Mouse (Mus musculus) lung, adult 2 months (tissue): ENCODE measurements around the gene Taok3. TPM values are rescaled to one million over a fixed set of nuclear protein-coding genes. Genes with fewer than 3 reads are reported as not detected.
A peak's percentile ranks its signal among the peaks of the same experiment; 100 is the strongest.

ENCODE experiments used
- DNase-seq: peaks from one replicate; pipeline ENCODE4 v3.0.0; 2022
- H3K4me1 ChIP-seq: fragments of 200-500 bp; 2 replicates; pipeline ENCODE4 v1.6.1; 2011; ENCODE audit warnings: low read length; ENCODE audit not compliant: control insufficient read depth, insufficient read depth
- H3K4me3 ChIP-seq: fragments of 200-500 bp; replicated peaks from 2 replicates; pipeline ENCODE3; 2011; ENCODE audit warnings: low read depth, mild to moderate bottlenecking, control low read depth, low read length; ENCODE audit errors: extremely low read depth
- CTCF ChIP-seq: fragments of 200-500 bp; IDR thresholded peaks from 2 replicates; pipeline ENCODE4 v1.5.1; 2011; ENCODE audit warnings: mild to moderate bottlenecking, low read length, control low read depth; ENCODE audit not compliant: insufficient read depth
- POLR2A ChIP-seq: fragments of 200-500 bp; IDR thresholded peaks from 2 replicates; pipeline ENCODE4 v1.6.1; 2011; ENCODE audit warnings: low read depth, mild to moderate bottlenecking, control low read depth, low read length, borderline replicate concordance; ENCODE audit errors: extremely low read depth
- WGBS: fragments of 180-500 bp; shearing (Covaris S2); methylation state at CpG from one replicate; pipeline ENCODE4 v1.1.7; 2018; 5-methylcytosine and 5-hydroxymethylcytosine counted together
- polyA plus RNA-seq: library from polyadenylated mRNA; depleted of rRNA; stranded (reverse); fragments of >200 nt; gene quantifications from 2 replicates; pipeline ENCODE4 v1.2.3, GENCODE M21; 2012

Gene Taok3
- polyA plus RNA-seq, 1 experiment: 40.5 TPM

DNA sequence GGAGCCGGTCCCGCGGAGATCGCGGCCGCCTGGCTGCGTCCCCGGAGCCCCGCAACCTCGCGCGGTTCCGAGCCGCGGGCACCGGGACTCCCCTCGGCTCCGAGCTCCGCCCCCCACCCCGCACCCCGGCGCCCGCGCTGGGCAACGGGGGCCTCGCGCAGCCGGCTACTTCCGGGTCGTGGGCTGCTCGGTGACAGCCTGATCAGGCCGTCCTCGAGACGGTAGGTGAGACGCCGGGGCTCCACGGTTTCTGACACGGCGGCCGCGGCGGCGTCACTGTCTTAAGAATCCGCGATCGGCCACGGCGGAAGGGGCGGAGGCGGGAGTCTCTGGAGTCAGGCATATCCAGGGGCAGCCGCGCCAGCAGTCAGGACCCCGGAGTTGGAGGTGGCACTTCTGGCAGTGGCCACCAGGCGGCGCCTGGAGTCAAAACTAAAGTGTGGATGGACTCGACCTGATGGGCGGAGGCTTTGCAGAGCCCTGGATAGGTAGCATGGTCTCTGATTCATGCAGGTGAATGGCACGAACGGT lies 4.0 kb upstream of the Taok3 start, which contains the start of gene Suds3:
Gene Suds3 (minus strand): TSS at position 278 of the 531 bp plus-strand sequence.
- DNase-seq: peak; percentile 99
- H3K4me1 ChIP-seq: peaks cover 3% of the 10 kb centered on the region
- WGBS: under 1% methylated on average over 59 of the region's 59 CpGs
- peak within 1 kb of the TSS; percentile 76 for H3K4me3 ChIP-seq
- TF ChIP-seq CTCF (peak; percentile 76), POLR2A (no peak)

DNA sequence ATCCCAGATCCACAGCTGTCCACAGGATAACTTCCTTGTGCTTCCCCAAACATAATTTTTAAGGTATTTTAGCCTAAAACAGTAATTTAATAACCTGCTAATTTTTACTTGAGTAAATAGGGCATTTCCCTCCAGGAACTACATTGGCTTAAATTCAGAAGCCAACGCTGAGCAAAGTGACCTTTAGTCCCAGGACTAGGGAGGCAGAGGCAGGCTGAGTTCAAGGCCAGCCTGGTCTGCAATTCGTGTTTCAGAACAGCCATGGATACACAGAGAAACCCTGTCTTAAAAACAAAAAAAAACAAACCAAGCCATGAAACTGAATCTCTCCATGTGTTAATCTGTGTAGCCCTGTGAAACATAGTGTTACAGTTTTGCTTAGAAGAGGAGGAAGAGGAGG lies 3.3 kb upstream of the Taok3 start:
- no peak for DNase-seq
- Histone ChIP-seq H3K4me1 (peaks cover 3% of the 10 kb centered on the region), H3K4me3 (no peak overlapping the region)
- WGBS: 54% methylated on average over 2 of the region's 2 CpGs
- no peak for TF ChIP-seq CTCF
- TF ChIP-seq POLR2A: no peak

DNA sequence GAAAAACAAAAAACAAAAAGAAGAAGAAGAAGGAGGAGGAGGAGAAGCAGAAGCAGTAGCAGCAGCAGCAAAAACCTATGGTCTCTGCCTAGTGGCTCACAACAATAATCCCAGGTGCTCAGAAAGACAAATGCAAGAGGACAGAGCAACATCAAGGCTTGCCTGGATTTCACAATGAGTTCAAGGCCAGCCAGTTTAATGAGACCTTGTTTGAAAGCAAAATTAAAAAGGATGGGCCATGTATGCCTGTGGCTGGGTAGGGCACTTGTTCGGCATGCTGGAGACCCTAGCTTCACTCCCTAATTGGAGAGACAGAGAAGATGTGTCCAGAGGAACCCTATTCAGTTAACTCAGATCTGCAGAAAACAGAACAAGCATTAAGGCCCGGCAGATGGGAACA lies 2.7 kb upstream of the Taok3 start:
- WGBS: 86% methylated on average over 2 of the region's 2 CpGs
- no peak for DNase-seq
- H3K4me1 ChIP-seq: peaks cover 3% of the 10 kb centered on the region
- TF ChIP-seq POLR2A (no peak), CTCF (no peak)
- no peak overlapping the region for H3K4me3 ChIP-seq

DNA sequence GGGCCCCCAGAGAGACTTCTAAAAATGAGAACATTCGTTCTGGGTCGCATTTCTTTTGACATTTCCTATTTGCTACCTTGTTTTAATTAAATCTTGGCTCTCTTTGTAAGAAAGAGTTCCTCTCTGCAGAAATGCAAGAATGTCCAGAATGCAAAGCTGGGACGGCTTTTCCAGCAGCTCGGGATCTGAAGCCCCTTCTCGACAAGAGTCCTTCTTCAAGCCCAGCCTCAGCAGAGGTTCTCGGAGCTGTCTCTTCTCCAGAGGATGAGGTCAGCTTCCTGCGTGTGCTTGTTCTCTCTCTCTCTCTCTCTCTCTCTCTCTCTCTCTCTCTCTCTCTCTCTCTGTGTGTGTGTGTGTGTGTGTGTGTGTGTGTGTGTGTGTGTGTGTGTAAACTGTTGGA lies 2.2 kb upstream of the Taok3 start:
- H3K4me1 ChIP-seq: peaks cover 6% of the 10 kb centered on the region
- WGBS: 54% methylated on average over 7 of the region's 7 CpGs
- DNase-seq: no peak
- TF ChIP-seq CTCF (no peak), POLR2A (no peak)
- no peak overlapping the region for H3K4me3 ChIP-seq

DNA sequence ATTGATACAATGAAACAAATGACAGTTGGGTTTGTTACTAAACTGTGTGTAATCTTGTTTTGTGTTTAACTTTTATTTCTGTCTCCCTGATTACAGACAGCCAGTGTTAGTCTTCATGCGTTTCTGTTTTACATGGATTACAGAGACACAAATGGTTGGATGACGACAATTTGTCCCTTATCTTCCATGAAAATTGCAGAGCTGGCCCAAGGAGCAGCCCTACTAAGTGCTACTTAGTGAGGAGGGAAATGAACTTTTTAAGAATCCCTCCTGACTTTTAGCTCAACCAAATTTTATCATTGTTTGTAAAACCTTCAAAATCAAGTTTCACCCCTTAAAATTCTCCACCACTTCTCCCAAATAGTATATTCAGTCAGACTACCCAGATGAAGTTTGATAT lies 1.7 kb upstream of the Taok3 start:
- Histone ChIP-seq H3K4me3 (no peak overlapping the region), H3K4me1 (peaks cover 7% of the 10 kb centered on the region)
- no peak for DNase-seq
- WGBS: 85% methylated on average over 2 of the region's 2 CpGs
- TF ChIP-seq POLR2A (no peak), CTCF (no peak)

DNA sequence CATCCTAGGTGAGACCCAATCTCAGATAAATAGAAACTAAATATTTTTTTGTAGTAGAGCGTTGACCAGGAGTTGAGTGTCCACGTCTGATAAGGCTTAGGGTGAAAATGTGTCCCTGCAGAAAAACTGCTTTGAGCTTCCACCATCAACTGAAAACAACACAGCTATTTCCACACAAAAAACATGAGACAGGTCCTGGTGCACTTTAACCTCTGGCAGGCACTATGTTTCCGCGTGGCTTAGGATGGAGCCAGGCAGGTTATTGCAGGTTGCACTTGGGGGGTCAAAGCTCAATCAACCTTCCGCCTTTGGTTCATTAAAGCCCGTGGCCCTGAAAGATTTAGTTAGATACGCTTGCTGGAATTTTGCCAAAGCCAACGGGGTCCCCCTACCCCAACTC lies 1.1 kb upstream of the Taok3 start:
- Histone ChIP-seq H3K4me3 (no peak overlapping the region), H3K4me1 (peaks cover 14% of the 10 kb centered on the region)
- 65% methylated on average over 8 of the region's 8 CpGs for WGBS
- no peak for DNase-seq
- TF ChIP-seq CTCF: no peak
- no peak for TF ChIP-seq POLR2A

DNA sequence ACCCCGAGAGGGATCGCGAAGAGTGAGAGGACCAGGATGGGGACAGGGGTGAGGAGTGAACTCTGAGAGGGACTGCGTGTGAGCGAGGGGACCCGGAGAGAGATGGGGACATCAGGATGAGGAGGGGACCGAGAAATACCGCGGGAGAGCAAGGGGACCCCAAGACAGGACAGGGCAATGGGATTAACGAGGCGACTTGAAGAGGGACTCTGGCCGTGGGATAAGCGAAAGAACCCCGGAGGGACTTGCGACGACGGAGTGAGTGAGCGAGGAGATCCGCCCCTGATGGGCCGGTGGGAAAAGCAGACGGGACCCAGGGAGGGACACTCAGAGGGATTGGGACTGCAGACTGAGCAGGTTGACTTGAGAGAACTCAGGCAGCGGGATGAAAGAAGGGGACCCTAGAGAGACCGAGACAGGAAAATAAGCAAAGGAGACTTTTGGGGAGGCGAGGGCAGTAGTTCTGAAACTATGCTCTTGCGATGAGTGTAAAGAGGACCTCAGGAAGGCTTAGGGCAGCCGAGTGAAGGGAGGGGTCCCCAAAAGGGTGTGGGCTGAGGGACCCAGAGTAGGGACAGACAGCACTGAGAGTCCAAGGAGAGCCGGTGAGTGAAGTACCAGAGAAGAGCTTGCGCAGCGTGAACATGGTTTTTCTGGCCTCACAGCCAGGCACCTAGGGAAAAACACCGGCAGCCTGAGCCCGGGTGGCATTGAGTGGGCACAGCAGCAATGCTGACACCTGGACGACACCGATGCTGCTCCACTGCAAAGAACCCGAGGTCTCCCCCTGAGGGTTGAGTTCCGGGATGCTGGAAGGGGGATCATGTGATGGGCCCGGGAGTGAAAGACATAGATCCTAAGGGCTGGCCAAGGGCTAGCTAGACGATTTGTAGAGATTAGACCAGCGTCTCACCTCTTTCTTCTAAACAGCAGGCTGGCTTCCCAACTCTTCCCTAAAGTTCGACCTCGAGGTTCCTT lies 849 bp downstream of the Taok3 start:
- Histone ChIP-seq H3K4me3 (peak overlapping the region; percentile 84), H3K4me1 (peaks cover 14% of the 10 kb centered on the region)
- peak; percentile 53 for DNase-seq
- TF ChIP-seq POLR2A (no peak), CTCF (no peak)
- 2% methylated on average over 40 of the region's 40 CpGs for WGBS

DNA sequence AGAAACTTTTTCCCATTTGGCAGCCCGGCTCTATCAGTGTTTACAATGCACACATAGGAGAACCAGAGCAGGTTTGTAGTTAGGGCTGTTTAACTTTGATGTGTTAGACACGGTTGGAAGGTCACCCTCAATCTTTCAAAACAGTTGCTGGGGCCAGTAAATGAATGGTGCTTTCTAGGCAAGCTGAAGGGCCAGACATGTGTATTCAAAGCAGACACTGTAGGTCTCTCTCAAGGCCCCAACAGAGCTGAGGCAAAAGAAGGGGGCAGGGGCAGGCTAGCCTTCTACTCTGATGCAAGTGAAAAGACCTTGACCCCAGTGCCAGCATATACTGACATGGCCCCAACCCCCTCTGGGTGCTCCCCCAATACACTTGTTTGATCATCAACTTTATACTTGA lies 1.7 kb downstream of the Taok3 start:
- no peak for DNase-seq
- peaks cover 11% of the 10 kb centered on the region for H3K4me1 ChIP-seq
- WGBS: 11% methylated on average over 2 of the region's 2 CpGs
- TF ChIP-seq CTCF: no peak
- no peak for TF ChIP-seq POLR2A
- H3K4me3 ChIP-seq: no peak overlapping the region

DNA sequence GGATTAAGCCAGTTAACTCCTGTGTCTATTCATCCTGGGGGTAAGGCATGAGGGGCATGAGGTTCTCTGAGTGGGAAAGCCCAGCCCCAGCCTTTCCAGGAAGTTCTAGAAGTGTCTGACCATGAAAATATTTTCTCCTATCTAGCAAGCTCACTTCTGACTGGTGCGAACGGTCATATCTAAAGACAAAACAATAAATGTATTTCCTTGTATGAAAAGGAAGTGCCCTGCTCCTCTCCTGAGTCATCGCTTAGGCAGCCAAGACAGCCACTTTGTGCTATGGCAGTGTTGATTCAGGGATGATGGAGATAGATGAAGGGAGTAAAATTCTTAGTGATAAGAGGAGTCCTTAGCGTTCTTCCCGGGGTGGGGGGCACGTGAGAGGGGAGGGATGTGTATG lies 3.2 kb downstream of the Taok3 start:
- Histone ChIP-seq H3K4me3 (no peak overlapping the region), H3K4me1 (peaks cover 11% of the 10 kb centered on the region)
- TF ChIP-seq CTCF (no peak), POLR2A (no peak)
- no peak for DNase-seq
- 28% methylated on average over 6 of the region's 6 CpGs for WGBS
